Mouse (Mus musculus): ENCODE measurements around the gene Sox5.

Gene Sox5

DNA sequence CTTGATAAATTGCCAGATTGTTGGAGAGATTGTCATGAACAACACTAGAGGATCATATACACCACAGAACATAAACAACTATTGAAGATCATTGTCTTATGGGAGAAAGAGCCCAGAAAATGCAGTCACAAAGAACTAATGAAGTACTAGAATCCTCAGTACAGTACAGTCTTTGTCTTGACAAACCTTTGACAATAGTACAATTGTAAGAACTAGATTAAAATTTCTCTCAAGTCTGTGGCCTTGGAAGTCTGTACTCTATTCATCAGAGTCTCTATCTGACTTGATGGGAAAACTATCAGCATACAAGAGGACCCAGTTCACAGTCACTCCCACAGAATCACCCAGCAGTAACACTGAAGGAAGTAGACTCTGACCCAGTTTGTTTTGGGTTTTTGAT, 936.0 kb downstream of the Sox5 start:
- no peak for DNase-seq (ENCODE audit: low spot score)

DNA sequence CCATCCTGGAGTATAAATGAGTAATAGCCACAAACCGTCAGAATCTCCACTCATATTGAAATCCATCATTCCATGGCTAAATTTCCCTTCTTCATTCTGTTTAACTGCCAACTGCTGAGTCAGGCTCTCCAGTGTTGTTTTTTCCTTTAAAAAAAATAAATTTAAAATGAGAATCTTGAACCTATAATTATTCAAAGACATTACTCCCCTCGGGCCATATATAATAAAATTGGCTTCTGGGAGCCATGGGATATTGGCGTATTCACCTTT, 937.1 kb downstream of the Sox5 start:
- DNase-seq (ENCODE audit: low spot score), result no peak

DNA sequence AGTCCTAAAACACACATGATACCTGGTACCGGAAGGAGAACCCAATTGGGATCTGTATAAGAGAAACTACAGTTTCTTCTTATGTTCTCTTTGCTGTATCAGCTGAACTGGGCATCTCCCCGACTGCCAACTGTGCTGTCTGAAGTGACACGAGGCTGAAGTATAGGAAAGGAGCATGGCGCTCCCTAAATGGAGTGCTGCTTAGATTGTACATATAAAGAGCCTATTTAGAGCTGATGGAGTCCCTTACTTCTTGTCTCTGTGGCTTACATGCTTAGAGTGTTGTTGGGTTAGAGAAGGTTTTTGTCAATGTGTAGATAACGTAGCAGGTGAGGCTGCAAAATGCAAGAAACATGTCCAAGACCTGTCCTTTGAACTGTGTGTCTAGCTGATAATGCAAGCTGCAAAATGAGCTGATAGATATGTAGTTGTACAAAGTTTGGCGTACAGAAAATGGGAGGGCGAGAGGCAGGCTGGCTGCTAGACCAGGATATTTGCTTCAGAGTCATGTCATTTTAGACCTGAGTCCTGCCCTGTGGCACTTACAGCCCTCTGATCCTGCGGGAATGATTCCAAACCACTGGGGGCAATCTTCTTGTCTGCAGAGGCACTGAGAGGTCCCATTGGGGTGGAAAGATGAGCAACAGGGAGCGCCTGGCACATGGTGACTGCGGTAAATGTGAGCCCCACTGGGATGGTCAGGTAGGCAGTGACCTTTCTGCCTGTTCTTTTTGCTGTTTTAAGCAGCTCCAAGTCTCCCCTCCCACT, 937.7 kb downstream of the Sox5 start:
- DNase-seq (ENCODE audit: low spot score), result no peak

DNA sequence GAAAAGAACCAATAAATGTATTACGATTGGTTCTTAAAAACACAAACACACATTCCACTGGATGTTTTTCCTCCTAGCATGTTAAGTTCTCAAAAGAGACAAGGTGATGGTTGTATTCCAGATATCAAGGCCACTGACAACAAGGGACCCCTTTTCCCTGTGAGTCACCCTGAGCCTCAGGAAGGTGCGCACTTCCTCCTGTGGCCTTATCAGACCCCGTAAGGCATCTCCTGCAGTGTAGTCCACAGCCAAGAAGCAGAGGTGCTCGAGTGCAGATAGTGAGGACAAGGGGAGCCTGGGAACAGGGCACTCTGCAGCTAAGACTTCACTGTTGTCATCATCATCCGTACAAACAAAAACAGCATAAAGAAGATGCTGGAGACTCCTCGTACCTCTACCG, 939.8 kb downstream of the Sox5 start:
- DNase-seq (ENCODE audit: low spot score), result no peak

DNA sequence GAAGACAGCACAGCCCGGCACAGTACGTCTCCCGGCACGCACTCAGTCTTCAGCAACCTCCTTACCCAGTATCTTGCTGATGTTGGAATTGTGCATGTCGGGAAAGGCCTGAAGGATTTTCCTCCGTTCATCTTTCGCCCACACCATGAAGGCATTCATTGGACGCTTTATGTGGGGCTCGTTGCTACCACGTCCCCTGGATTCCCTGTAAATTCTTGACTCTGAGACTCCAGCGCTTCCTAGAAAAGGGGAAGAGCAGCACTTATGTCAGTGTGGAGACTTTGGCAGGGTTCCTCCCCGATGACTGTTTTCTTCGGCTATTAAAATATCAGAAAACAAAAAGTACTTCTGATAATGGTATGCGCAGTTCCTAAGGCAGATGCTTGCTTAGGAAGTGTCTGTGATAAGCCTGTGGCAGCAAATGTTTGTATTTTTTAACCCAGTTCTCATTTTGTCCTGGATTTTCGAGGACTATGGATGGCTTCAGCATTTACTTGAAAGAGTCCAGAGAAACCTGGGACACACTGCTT, 940.6 kb downstream of the Sox5 start:
- no peak for DNase-seq (ENCODE audit: low spot score)

DNA sequence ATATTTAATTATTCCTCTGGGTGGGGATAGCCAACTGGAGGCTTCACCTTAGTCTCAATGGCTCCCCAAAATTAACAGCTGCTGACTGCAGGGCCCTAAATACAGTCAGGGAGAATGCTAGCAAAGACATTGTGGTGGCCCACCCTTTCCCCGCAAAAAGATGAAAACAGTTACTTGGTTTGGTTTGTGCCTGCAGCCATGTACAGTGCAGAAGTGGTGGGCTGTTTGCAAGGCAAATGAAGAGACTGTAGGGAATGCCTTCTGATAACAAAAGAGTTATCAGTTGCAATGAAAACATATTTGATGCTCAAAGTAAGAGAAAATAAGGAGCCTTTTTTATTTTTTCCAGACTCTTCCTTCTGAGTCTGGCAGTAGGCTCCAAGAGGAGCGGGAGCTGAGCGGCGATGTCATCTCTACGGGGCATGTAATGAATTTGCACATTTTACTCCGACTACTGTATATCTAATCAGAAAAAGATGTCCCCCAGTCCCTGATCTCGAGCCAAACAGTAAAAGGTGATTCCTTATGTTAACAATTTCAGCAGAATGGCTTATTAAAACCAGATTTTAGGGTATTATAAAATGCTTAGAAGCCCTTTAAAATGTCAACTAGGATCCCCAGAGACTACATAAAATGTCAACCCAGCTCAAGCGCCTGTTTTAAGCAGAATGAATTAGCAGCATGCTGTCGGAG, 943.2 kb downstream of the Sox5 start:
- no peak for DNase-seq (ENCODE audit: low spot score)

DNA sequence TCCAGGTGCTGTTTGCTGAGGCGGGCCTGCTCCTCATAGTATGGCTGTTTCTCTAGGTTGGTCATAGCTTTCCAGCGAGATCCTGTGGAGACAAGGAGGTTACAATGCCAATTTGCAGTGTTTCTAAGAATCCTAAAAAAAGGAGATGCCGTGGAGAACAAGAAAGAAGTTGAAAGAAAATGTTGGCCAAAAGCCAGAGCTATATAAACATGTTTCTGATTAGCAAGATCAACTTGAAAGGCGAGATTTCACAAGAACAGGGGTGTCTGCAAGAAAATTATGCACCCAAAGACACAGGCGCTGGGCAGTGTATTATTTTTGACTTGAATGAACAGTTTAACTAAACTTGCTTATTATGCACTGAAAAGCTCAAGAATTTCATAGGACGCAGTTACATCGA, 946.4 kb downstream of the Sox5 start:
- no peak for DNase-seq (ENCODE audit: low spot score)

DNA sequence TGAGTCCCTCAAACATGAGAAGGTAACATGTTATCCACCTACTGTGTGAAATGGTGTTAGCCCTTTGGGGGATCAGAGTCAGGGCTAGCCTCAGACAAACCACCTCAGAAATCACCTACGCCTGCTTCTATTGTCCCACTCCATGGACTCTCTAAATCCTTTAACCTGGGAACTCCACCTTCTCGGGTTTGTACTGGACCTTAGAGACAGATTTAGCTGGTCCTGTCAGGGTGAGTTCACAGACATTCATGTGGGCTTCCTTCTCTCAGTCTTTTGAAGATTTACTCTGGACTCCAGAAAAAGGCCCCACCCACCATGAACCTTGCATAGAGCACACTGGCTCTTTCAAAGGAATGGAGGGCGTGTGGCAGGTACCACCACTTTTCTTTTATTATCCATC, 947.8 kb downstream of the Sox5 start:
- DNase-seq (ENCODE audit: low spot score), result no peak

DNA sequence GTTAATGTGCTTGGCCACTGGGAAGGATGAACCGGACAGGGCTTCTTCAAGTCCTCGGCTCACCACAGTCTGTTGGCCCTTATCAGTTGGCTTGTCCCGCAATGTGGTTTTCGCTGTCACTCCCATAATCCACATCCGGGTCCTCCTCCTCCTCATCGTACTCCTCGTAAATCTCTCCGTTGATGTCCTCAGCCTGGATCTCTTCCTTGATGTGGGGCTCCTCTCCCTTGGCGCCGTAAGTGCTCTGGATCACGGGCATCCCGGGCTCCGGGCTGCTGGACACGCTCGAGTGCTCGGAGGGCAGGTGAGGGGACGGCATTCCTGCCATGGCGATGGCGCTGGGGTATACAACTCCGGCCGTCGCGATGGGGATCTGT, 948.6 kb downstream of the Sox5 start:
- DNase-seq (ENCODE audit: low spot score), result no peak

DNA sequence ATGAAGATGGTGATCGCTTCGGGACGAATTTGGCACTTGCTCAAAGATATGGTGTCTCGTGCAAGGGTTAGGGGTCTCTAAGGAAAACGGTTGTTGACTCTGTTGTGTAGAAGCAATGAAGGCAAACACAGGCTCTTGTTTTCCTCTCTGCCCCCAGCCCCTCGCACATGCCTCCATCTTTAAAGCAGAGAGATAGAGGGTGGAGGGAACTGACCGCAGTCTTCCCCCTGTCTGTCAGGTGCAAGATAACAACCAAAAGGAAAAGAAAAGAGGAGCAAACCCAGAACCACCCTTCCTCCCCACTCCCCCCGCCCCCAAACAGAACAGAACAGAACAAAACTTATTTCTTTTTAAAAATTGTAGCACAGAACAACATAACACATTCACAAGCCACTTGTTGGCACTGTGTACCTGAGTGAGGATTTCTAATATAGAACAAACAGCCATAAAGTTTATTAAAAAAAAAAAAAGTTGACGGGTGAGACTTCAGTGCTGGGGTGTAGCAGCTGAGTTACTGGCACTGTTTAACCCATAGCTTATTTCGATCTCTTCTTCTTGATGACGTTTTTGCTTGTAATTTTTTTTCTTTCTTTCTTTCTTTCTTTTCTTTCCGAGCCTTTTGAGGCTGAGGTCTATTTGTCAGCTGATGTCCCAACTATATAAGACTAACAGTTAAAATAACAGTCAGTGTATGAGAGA, 949.1 kb downstream of the Sox5 start:
- no peak for DNase-seq (ENCODE audit: low spot score)

DNA sequence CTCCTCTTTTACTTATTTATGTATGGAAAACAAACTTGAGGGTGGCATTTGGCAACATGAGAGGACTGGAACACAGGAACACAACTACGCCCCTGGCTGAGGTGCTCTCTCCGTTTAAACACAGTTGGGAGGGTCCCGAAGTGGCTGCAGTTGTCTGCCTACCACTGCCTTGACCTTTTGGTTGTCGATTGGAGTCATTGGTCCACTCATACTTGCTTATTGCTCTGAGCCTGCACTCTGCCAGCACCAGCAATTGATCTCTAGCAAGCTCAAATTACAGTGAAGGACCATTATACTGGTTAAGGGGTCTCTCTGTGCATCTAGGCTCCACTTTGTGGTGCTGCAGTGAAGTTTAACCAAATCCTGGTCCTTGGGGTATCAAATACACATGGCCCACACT, 950.5 kb downstream of the Sox5 start:
- DNase-seq (ENCODE audit: low spot score), result no peak

DNA sequence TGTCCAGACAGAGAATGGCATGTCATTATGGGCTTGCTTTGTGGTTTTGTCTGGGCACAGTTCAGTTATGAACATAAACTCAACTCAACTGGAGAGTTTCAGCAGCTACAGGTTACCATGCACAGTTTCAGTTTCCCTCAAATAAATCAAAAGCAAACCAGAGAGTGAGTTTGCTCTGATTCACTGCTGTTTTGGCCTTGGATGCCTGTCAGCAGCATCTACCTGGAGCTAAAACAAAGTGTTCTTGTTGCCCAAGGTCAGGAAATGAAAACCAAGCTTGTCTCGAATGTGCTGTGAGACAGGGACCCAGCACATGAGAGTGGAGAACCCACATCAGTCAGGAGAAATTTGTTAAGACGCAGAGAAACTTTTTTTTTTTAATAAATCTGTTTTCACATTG, 951.6 kb downstream of the Sox5 start:
- no peak for DNase-seq (ENCODE audit: low spot score)

DNA sequence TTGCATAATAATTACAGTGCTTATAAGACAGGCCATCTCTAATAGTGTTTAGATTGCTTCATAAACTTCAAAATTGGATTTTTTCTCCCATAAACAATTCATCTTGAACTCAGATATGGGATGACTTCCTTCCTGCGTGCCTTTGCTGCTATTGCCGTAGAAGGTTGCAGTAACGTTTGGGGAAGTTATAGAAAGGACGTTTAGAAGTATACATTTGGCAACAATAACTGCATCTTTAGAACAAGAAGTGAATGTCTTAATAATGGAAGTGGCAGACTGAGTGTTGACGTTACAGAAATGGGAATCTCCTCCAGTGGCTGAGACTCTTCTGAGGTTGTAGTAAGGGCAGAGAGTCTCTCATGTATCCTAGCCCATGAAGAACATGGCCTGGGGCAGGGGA, 955.0 kb downstream of the Sox5 start:
- no peak for DNase-seq (ENCODE audit: low spot score)

DNA sequence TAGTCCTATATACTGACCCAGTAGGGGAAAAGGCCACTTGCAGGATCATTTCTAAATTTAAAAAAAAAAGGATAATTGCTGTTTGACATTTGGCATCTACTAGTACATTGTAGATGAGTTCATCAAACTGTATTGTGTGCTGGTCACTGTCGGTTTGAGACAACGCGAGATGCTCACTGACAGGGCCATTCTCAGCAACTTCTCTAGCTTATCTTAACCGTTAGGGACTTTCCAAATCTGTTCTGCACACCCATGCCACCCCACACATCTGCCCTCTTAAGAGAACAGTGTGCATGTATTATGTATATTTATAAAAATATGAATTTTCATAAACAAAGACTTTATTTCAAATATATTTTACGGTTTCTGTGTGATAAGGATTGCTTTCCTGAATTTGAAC, 955.8 kb downstream of the Sox5 start:
- no peak for DNase-seq (ENCODE audit: low spot score)

DNA sequence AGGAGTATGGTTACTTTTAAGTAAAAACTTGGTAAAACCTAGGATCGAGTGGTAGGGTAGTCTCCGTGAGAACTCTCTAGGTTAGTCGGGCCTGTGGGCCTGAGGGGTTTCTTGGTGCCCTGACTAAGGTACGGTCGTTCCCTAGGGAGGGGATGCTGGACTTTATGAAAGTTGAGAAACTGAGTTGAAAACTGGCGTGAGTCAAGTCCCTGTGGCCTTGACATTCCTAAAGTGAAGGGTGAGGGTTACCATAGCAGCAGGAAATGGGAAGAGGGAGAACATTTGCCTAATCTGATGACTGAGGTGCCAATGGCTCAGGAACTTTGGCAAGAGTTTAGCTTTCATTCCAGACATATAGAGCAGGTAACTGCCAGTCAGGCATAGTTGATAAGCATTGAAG, 956.7 kb downstream of the Sox5 start:
- DNase-seq (ENCODE audit: low spot score), result no peak

DNA sequence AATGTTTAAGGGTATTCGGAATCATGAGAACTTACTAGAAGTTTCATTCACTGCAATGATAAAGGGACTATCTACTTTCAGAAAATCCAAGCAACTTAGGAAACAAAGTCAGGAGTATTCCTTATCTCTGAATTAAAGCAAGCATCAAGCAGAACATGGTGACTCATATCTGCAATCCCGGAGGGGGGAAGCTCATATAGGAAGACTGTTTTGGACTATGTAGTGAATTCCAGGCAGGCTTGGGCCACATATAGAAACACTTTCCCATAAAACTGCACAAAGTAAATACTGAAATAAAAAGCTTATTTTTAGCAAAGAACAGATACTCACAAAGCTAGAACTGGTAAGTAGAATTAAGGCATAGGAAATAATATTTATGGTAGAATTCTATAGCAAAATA, 993.3 kb downstream of the Sox5 start:
- no peak for DNase-seq (ENCODE audit: low spot score)

DNA sequence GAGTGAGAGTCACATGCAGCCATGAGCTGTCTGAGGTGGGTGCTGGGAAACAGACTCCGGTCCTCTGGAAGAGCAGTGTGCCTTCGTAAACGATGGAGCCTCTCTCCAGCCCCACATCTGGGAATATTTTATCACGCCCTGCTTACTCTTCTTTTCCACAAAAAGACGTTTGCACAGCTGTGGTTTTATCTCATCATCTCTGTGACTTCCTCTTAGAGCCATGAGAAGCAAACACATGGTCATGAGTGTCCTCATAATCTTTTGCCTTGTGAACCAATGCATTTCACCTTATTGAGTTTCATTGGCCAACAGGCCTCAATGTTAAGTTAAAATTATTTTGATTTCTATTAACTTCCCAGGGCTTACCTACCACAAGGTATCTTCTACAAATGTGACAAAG, 994.4 kb downstream of the Sox5 start:
- DNase-seq (ENCODE audit: low spot score), result no peak

DNA sequence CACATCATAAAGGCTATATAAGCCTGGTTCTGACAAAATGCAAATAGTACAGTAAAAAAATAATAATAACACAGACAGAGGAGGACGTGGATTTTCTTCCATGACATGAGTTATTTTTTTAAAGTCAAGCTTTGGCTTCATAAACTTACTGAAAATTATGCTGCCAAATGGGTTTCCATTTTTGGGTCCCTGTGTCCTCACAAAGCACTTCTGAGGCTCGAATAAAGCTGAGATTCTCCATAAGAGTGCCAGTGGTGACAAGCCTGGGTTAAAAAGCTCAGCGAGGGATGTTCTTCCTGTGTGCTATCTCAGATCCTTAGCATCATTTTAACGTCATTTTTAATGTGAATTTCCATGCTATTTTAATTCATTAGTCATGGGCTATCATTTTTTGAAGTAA, 996.1 kb downstream of the Sox5 start:
- no peak for DNase-seq (ENCODE audit: low spot score)
